Mouse (Mus musculus) spleen, embryonic (tissue): ENCODE data around the gene Aip.
"Not testable (repeated sequence)": the region's sequence is repeated elsewhere in the genome, so short reads cannot be mapped to it uniquely, and the experiment has no call there.

Experiments used
- CTCF ChIA-PET: fragments of 350-600 bp; sonication (Branson Sonifier 250); formaldehyde crosslinking; loops from one replicate; lab custom pipeline; 2022; lab: Charles Lee

The Aip gene

DNA sequence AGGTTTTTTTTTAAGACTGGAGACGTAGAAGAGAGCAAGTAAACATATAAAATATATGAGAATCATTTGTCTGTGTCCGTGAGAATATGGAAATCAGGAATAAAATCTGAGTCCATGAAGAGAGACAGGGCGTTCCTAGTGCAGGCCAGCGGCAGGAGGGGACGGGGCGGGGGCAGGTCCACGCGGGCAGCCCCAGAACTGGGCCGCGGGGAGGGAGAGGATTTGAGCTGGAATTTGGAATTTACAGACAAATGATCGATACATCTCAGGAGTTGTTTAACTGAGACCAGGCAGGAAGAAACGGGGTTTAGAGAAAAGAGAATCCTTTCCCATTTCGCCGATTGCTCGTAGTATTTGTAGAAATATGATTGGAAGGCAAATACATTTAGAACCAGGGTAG is 55.3 kb downstream of the Aip start:
- CTCF ChIA-PET: no interaction called here

DNA sequence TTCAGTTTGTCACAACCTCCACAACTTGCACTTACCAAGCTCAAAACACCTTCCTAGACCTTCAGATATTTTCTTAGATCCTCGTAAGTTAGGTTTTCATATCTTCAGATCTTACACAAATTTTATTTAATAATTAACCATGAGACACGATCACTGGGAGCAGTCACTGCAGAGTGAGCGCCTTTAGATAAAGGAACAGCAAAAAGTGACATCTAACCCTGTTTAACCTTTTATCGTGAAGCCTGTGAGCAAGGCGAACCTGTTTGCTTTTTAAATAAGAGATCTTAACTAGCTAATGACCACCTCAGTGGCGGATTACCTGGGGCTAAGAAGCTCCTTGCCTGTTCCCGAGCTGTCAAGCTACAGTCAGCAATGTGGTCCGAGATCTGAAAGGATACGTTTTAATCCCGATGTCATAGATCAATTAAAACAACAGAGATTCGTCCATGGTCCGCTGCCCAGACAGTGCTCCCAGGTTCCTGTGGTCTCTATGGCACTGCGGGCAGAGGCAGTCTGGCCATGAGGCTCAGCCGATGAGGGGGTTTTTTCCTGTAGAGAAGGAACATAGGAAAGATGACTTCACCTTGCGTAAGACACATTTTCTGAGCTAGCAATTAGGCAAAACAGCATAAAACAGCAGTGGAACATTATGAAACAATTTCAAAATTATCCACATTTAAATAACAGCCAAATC is 56.8 kb downstream of the Aip start:
- CTCF ChIA-PET: interaction anchor here (1.1 kb wide), 1 partner anchor 13 kb away, joined by 4 read pairs; no protein-coding TSS in a partner anchor

DNA sequence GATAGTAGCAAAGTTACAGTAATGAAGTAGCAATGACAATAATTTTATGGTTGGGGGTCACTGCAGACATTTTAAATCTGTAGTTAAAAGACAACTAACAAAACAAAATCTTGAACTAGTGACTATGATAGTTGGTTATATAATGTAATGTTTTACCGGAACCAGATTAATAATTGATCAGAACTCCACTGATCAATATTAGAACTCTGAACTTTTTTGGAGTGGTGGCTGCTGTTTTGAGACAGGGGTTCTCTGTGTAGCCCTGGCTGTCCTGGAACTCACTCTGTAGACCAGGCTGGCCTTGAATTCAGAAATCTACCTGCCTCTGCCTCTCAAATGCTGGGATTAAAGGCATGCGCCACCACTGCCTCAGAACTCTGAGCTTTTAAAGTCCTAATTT is 57.4 kb downstream of the Aip start:
- CTCF ChIA-PET: interaction anchor here (1.1 kb wide), 1 partner anchor 12 kb away, joined by 4 read pairs; no protein-coding TSS in a partner anchor

DNA sequence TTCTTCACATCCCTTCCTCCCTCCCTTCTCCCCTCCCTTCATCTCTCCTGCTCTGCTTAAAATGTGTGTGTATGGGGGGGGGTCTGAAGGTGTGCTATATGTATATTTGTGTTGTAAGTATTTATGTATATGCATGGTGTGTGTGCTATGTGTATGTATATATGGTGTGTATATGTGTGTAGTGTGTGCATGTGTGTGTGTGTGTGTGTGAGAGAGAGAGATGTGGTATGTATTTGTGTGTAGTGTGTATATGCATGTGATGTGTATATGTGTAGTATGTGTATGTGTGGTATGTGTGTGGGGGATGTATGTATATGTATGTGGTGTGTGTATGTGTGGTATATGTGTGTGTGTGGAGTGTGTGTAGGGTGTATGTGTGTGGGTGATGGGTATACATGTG is 58.8 kb downstream of the Aip start:
- CTCF ChIA-PET: no interaction called here

DNA sequence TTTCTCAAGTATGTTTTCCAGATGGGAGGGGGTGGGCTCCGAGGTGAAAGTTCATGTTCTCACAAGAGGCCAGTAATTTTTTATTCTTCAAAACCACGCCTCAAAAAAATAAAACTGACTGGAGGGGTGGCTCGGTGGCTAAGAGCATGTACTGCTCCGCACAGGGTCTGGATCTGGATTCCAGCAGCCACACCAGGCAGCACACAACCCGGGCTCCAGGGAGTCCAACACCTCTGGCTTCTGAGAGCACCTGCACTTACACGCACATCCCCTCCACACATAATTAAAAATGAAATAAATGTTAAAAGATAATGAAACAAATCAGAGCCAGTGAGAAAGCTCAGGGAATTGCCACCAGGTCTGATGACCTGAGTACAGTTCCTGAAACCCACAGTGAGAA is 59.4 kb downstream of the Aip start:
- CTCF ChIA-PET: no interaction called here

DNA sequence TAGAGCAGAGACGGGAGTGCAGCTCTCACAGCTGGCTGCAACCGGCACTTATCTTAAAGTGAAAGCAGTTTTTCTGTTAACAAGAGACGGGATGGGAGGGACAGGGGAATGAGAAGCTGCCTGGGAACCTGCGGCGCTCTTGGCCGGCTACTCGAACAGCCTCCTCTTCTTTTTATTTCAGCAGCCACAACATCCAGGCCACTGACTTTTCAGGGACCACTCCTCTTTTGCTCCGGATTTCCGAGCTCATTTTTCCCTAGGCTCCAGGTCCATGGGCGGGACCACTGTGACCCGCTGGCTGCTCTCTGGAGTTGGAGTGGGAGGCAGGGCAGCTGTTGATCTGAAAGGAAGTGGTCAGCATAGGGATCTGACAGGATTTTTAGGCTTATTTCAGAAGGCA is 61.2 kb downstream of the Aip start:
- CTCF ChIA-PET: not testable (repeated sequence)
